26 mouse cellular contexts compared by ENCODE assay signal in the genomic region with DNA sequence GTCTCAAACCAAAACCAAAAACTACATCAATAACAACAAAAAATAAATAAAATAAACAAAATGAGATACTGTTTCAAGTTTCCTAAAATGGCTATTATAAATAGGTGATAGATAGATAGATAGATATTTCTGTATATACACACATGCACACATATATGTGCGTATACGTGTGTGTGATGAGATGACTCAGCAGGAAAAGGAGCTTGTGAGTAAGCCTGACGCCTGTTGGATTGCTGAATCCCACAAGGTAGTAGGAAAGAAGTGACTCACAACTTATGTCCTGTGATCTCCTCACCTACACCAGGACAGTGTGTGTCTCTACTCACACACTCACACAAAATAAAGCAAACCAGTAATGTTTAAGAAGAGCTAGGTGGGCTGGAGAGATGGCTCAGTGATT. TPM values are rescaled to one million over a fixed set of nuclear protein-coding genes. Genes with fewer than 3 reads are reported as not detected.
A peak's percentile ranks its signal among the peaks of the same experiment; 100 is the strongest.
DNase-seq lines count a peak whose midpoint lies in the region; ATAC-seq and TF ChIP-seq lines count a peak whose summit lies in the region.
"Had no signal": no experiment of that assay in that cellular context is flagged by ENCODE, and none has a peak within 500 bp of the region (broad histone marks: within the 10 kb centered on the region; RNA-seq: fewer than 3 reads in every experiment).

No protein-coding gene starts in this region.

- no peaks in the 10 kb centered on the region for H3K79me2 ChIP-seq in CH12.LX (replicated peaks; ENCODE audit: control insufficient read depth, extremely low read depth, insufficient read depth, poor library complexity, severe bottlenecking)

- no peak for TF ChIP-seq EP300 in CH12.LX (IDR thresholded peaks at IDR 0.05; ENCODE audit: low read length)
- no peak for TF ChIP-seq EP300 in liver, postnatal 0 days (IDR thresholded peaks at IDR 0.05; ENCODE audit: low read depth)

- H3K9ac ChIP-seq in liver, embryonic 13.5 days = peak overlapping the region; percentile 58; the same call in 1 of the 2 replicates
- no peak overlapping the region for H3K9ac ChIP-seq in liver, embryonic 11.5 days (ENCODE audit: low read depth, low read length)
- H3K9ac ChIP-seq in CH12.LX (ENCODE audit: insufficient read depth, low read depth) = no peak overlapping the region
- no peak overlapping the region for H3K9ac ChIP-seq in liver, postnatal 0 days (replicated peaks)
- H3K9ac ChIP-seq: embryonic facial prominence, embryonic 13.5 days; heart, embryonic 13.5 days; hindbrain, embryonic 14.5 days had no signal

- TF ChIP-seq CTCF in CH12.LX (conservative IDR thresholded peaks at IDR 0.05 in 1 of 2, IDR thresholded peaks at IDR 0.05 in 1 of 2; ENCODE audit: low read depth in 2 of 2, low read length in 2 of 2) = no peak
- TF ChIP-seq CTCF in liver, postnatal 0 days (IDR thresholded peaks at IDR 0.05; ENCODE audit: low read depth) = no peak

- H3K9me3 ChIP-seq in liver, embryonic 13.5 days (replicated peaks) = peaks cover 10% of the 10 kb centered on the region
- no peaks in the 10 kb centered on the region for H3K9me3 ChIP-seq in liver, embryonic 11.5 days (ENCODE audit: control insufficient read depth, low read length)
- peaks cover 14% of the 10 kb centered on the region for H3K9me3 ChIP-seq in CH12.LX (replicated peaks; ENCODE audit: low read length)
- H3K9me3 ChIP-seq in liver, postnatal 0 days (ENCODE audit: low read length) = peaks cover 6% of the 10 kb centered on the region
- H3K9me3 ChIP-seq: embryonic facial prominence, embryonic 13.5 days had no signal

- in situ Hi-C loops in CH12.LX (cut with MboI; ENCODE audit: low pct_ligation_motif_present, low pct_unique_long_range_greater_than_20kb, low sequenced_read_pairs) = no loop called here

- WGBS in liver, embryonic 13.5 days (ENCODE audit: insufficient replicate concordance) = 59% methylated on average over 3 of the region's 3 CpGs
- whole genome bisulfite sequencing in liver, embryonic 11.5 days = 77% methylated on average over 3 of the region's 3 CpGs
- WGBS in liver, postnatal 0 days (ENCODE audit: insufficient replicate concordance) = 62% methylated on average over 3 of the region's 3 CpGs

- dilution Hi-C loops in CH12.LX (cut with MboI; ENCODE audit: extremely low pct_ligation_motif_present, extremely low pct_unique_long_range_greater_than_20kb, low sequenced_read_pairs) = no loop called here

- TF ChIP-seq POLR2A in CH12.LX (IDR thresholded peaks at IDR 0.05; ENCODE audit: low read depth, low read length) = no peak

- H3K36me3 ChIP-seq in liver, embryonic 13.5 days = 0 out of 2 replicates have a peak, but pooled peaks cover 2% of the 10 kb centered on the region
- no peaks in the 10 kb centered on the region for H3K36me3 ChIP-seq in liver, embryonic 11.5 days (ENCODE audit: control insufficient read depth, insufficient read depth, low read length)
- H3K36me3 ChIP-seq in CH12.LX (replicated peaks in 1 of 2; ENCODE audit: control insufficient read depth in 1 of 2, insufficient read depth in 1 of 2, low read length in 1 of 2) = no peaks in the 10 kb centered on the region
- no peaks in the 10 kb centered on the region for H3K36me3 ChIP-seq in liver, postnatal 0 days (replicated peaks; ENCODE audit: insufficient read depth, low read length)
- H3K36me3 ChIP-seq: embryonic facial prominence, embryonic 10.5 days; embryonic facial prominence, embryonic 13.5 days; heart, embryonic 10.5 days; heart, embryonic 13.5 days had no signal

- peaks cover 65% of the 10 kb centered on the region for H3K4me1 ChIP-seq in liver, embryonic 13.5 days (replicated peaks)
- 0 out of 2 replicates have a peak, but pooled peaks cover 3% of the 10 kb centered on the region for H3K4me1 ChIP-seq in liver, embryonic 11.5 days (replicated peaks; ENCODE audit: control insufficient read depth, insufficient read depth, low read length)
- peaks cover 31 to 47% of the 10 kb centered on the region in 2 experiments for H3K4me1 ChIP-seq in CH12.LX (ENCODE audit: control insufficient read depth in 1 of 2, insufficient read depth in 2 of 2)
- H3K4me1 ChIP-seq in liver, postnatal 0 days (ENCODE audit: insufficient read depth) = peaks cover 22% of the 10 kb centered on the region
- H3K4me1 ChIP-seq: embryonic facial prominence, embryonic 10.5 days; embryonic facial prominence, embryonic 13.5 days; heart, embryonic 10.5 days; heart, embryonic 13.5 days had no signal

- peak overlapping the region; percentile 58 for H3K27ac ChIP-seq in liver, embryonic 13.5 days
- H3K27ac ChIP-seq in liver, embryonic 11.5 days (ENCODE audit: low read depth, low read length) = no peak overlapping the region
- no peak overlapping the region for H3K27ac ChIP-seq in CH12.LX (ENCODE audit: insufficient read depth, low read depth)
- H3K27ac ChIP-seq in liver, postnatal 0 days (ENCODE audit: low read depth) = peak overlapping the region; percentile 83; the same call in 1 of the 2 replicates
- H3K27ac ChIP-seq: embryonic facial prominence, embryonic 10.5 days; embryonic facial prominence, embryonic 13.5 days; heart, adult 2 months; heart, embryonic 10.5 days; heart, embryonic 13.5 days; hindbrain, embryonic 14.5 days; hindbrain, postnatal 0 days had no signal

- H3K4me3 ChIP-seq in liver, embryonic 13.5 days (replicated peaks) = no peak overlapping the region
- H3K4me3 ChIP-seq in liver, embryonic 11.5 days (ENCODE audit: low read depth, low read length) = no peak overlapping the region
- H3K4me3 ChIP-seq in CH12.LX (replicated peaks in 1 of 3; ENCODE audit: low read depth in 2 of 3, low read length in 2 of 3, poor library complexity in 1 of 3) = no peak overlapping the region
- H3K4me3 ChIP-seq in liver, postnatal 0 days (ENCODE audit: low read depth, low read length) = no peak overlapping the region
- H3K4me3 ChIP-seq: embryonic facial prominence, embryonic 10.5 days; embryonic facial prominence, embryonic 13.5 days; heart, adult 2 months; heart, embryonic 10.5 days; heart, embryonic 13.5 days had no signal

- H3K4me2 ChIP-seq in liver, embryonic 13.5 days = no peak overlapping the region
- no peak overlapping the region for H3K4me2 ChIP-seq in liver, embryonic 11.5 days
- no peak overlapping the region for H3K4me2 ChIP-seq in CH12.LX (ENCODE audit: insufficient read depth, low read depth, poor library complexity, severe bottlenecking)
- no peak overlapping the region for H3K4me2 ChIP-seq in liver, postnatal 0 days (ENCODE audit: low read depth, low read length)
- H3K4me2 ChIP-seq: embryonic facial prominence, embryonic 13.5 days; heart, embryonic 13.5 days; hindbrain, embryonic 14.5 days had no signal

- ATAC-seq in liver, embryonic 13.5 days (ENCODE audit: low read depth) = peak; percentile 47
- ATAC-seq in liver, embryonic 11.5 days (replicated peaks; ENCODE audit: low FRiP score) = no peak
- peak; percentile 66; the same call in 1 of the 2 replicates for ATAC-seq in erythroid progenitor cell, adult 5-6 weeks (replicated peaks; ENCODE audit: low FRiP score, poor library complexity, severe bottlenecking)
- no peak for ATAC-seq in liver, postnatal 0 days
- no peak for ATAC-seq in activated CD4-positive, CD25-positive, alpha-beta regulatory T cell, adult 4 months
- ATAC-seq: forebrain, embryonic 14.5 days; hindbrain, postnatal 0 days; inflammation-experienced regulatory T-cells, adult 6 months; intestine, embryonic 16.5 days had no signal

- no peak for TF ChIP-seq RAD21 in CH12.LX (IDR thresholded peaks at IDR 0.05; ENCODE audit: low read depth, low read length)

- no peak for DNase-seq in liver, embryonic 13.5 days
- no peak for DNase-seq in liver, embryonic 11.5 days (ENCODE audit: low spot score)
- no peak for DNase-seq in CH12.LX (ENCODE audit: extremely low read depth)
- no peak for DNase-seq in liver, postnatal 0 days
- DNase-seq in c-Kit-positive CD71-positive TER-119-positive erythroid progenitor cells, embryonic 14.5 days (ENCODE audit: low spot score) = no peak
- no peak for DNase-seq in MN1 (ENCODE audit: low spot score)
- DNase-seq: adrenal gland, postnatal 10 days; adrenal gland, postnatal 36 days; cerebellum, adult 8-10 months; embryo, embryonic 11 days; gastrocnemius, postnatal 36 days; heart, adult 2 months; heart, postnatal 14 days; heart, postnatal 4 days had no signal

- H3K27me3 ChIP-seq in liver, embryonic 13.5 days = peaks cover 30% of the 10 kb centered on the region
- H3K27me3 ChIP-seq in liver, embryonic 11.5 days (replicated peaks; ENCODE audit: control insufficient read depth, insufficient read depth, low read length) = no peaks in the 10 kb centered on the region; the same call in 1 of the 2 replicates
- H3K27me3 ChIP-seq in CH12.LX (replicated peaks) = peaks cover 18% of the 10 kb centered on the region
- 0 out of 2 replicates have a peak, but pooled peaks cover 2% of the 10 kb centered on the region for H3K27me3 ChIP-seq in liver, postnatal 0 days (ENCODE audit: insufficient read depth, low read length)
- H3K27me3 ChIP-seq: embryonic facial prominence, embryonic 13.5 days had no signal

RNA-seq across cellular contexts. Expression of a gene that starts 10.4 kb away (rescaled TPM):
- polyA plus RNA-seq in liver, embryonic 13.5 days (2015; fragmentation: Nextera tagmentation; extraction: Ambion mirVana) = 1.5 and 1.7 TPM in 2 replicates
- 1.8 and 2.6 TPM in 2 replicates for polyA plus RNA-seq in liver, embryonic 11.5 days (2014; fragmentation: Nextera tagmentation; extraction: Ambion mirVana)
- total RNA-seq in CH12.LX (2012; rRNA removed) (9.0 and 16.3 TPM in 2 replicates), CH12.LX (2014; rRNA removed) (1.3 and 1.4 TPM in 2 replicates)
- polyA plus RNA-seq in CH12.LX (2012; ENCODE audit: insufficient read length, low read depth) = 3.3 and 4.8 TPM in 2 replicates
- total RNA-seq in erythroid progenitor cell, adult 5-6 weeks (2015; ENCODE audit: low replicate concordance) = not detected in 2 replicates
- not detected in 2 replicates for total RNA-seq in erythroid progenitor cell, adult 5-6 weeks (2017; ENCODE audit: low replicate concordance)
- polyA plus RNA-seq in liver, postnatal 0 days (2015; fragmentation: Nextera tagmentation; extraction: Ambion mirVana) = 1.8 and 2.4 TPM in 2 replicates
- polyA plus RNA-seq in activated CD4-positive, CD25-positive, alpha-beta regulatory T cell, adult 4 months (2017; shearing (Covaris generic)) = 1 to 10 TPM; 2.4 TPM
- total RNA-seq: gastrocnemius, postnatal 36 days; granulocyte monocyte progenitor cell, adult 5-6 weeks had no signal

RNA-seq across cellular contexts. Expression of a gene that starts 16.8 kb away (rescaled TPM):
- 734 and 914 TPM in 2 replicates for polyA plus RNA-seq in liver, embryonic 13.5 days (2015; fragmentation: Nextera tagmentation; extraction: Ambion mirVana)
- polyA plus RNA-seq in liver, embryonic 11.5 days (2014; fragmentation: Nextera tagmentation; extraction: Ambion mirVana) = 191 and 229 TPM in 2 replicates
- total RNA-seq in CH12.LX (2012; rRNA removed) = 0.08 TPM in 1 of 2 replicates, not detected in the other
- total RNA-seq in CH12.LX (2014; rRNA removed) = 0.04 TPM in 1 of 2 replicates, not detected in the other
- not detected in 2 replicates for polyA plus RNA-seq in CH12.LX (2012; ENCODE audit: insufficient read length, low read depth)
- 5,198 and 5,361 TPM in 2 replicates for total RNA-seq in erythroid progenitor cell, adult 5-6 weeks (2015; ENCODE audit: low replicate concordance)
- total RNA-seq in erythroid progenitor cell, adult 5-6 weeks (2017; ENCODE audit: low replicate concordance) = 5,184 and 5,388 TPM in 2 replicates
- 311 and 329 TPM in 2 replicates for polyA plus RNA-seq in liver, postnatal 0 days (2015; fragmentation: Nextera tagmentation; extraction: Ambion mirVana)
- polyA plus RNA-seq in activated CD4-positive, CD25-positive, alpha-beta regulatory T cell, adult 4 months (2017; shearing (Covaris generic)) = 1 to 10 TPM in 1 of 2 experiments, not detected in 1; 2.9 TPM

RNA-seq across cellular contexts. Expression of a gene that starts 25.0 kb away (rescaled TPM):
- 388 and 390 TPM in 2 replicates for polyA plus RNA-seq in liver, embryonic 13.5 days (2015; fragmentation: Nextera tagmentation; extraction: Ambion mirVana)
- polyA plus RNA-seq in liver, embryonic 11.5 days (2014; fragmentation: Nextera tagmentation; extraction: Ambion mirVana) = 282 and 283 TPM in 2 replicates
- 169 and 199 TPM in 2 replicates for total RNA-seq in CH12.LX (2012; rRNA removed)
- total RNA-seq in CH12.LX (2014; rRNA removed) = 108 and 112 TPM in 2 replicates
- 198 and 226 TPM in 2 replicates for polyA plus RNA-seq in CH12.LX (2012; ENCODE audit: insufficient read length, low read depth)
- 211 and 271 TPM in 2 replicates for total RNA-seq in erythroid progenitor cell, adult 5-6 weeks (2015; ENCODE audit: low replicate concordance)
- total RNA-seq in erythroid progenitor cell, adult 5-6 weeks (2017; ENCODE audit: low replicate concordance) = 78.9 and 80.8 TPM in 2 replicates
- polyA plus RNA-seq in liver, postnatal 0 days (2015; fragmentation: Nextera tagmentation; extraction: Ambion mirVana) = 510 and 522 TPM in 2 replicates
- polyA plus RNA-seq in activated CD4-positive, CD25-positive, alpha-beta regulatory T cell, adult 4 months (2017; shearing (Covaris generic)) = 10 to 100 TPM; 50.9 to 65.4 TPM

RNA-seq across cellular contexts. Expression of a gene that starts 47.3 kb away (rescaled TPM):
- polyA plus RNA-seq in liver, embryonic 13.5 days (2015; fragmentation: Nextera tagmentation; extraction: Ambion mirVana) = 59.5 and 63.3 TPM in 2 replicates
- polyA plus RNA-seq in liver, embryonic 11.5 days (2014; fragmentation: Nextera tagmentation; extraction: Ambion mirVana) = 68.1 and 69.5 TPM in 2 replicates
- total RNA-seq in CH12.LX (2012; rRNA removed) (106 and 165 TPM in 2 replicates), CH12.LX (2014; rRNA removed) (63.7 and 80.6 TPM in 2 replicates)
- polyA plus RNA-seq in CH12.LX (2012; ENCODE audit: insufficient read length, low read depth) = 420 and 453 TPM in 2 replicates
- 90.1 and 125 TPM in 2 replicates for total RNA-seq in erythroid progenitor cell, adult 5-6 weeks (2015; ENCODE audit: low replicate concordance)
- 38.5 and 49.9 TPM in 2 replicates for total RNA-seq in erythroid progenitor cell, adult 5-6 weeks (2017; ENCODE audit: low replicate concordance)
- polyA plus RNA-seq in liver, postnatal 0 days (2015; fragmentation: Nextera tagmentation; extraction: Ambion mirVana) = 156 and 161 TPM in 2 replicates
- 10 to 100 TPM; 23.7 to 30.3 TPM for polyA plus RNA-seq in activated CD4-positive, CD25-positive, alpha-beta regulatory T cell, adult 4 months (2017; shearing (Covaris generic))

Comparison
In these comparisons a context has a peak if more than half of its experiments do, and no peak if none do; other contexts are left out.
1. ATAC-seq: peak in liver, embryonic 13.5 days (single experiment) and erythroid progenitor cell, adult 5-6 weeks (single experiment); none in liver, embryonic 11.5 days (single experiment), liver, postnatal 0 days (single experiment) and activated CD4-positive, CD25-positive, alpha-beta regulatory T cell, adult 4 months (single experiment).
2. H3K27ac ChIP-seq: peak in liver, embryonic 13.5 days (single experiment) and liver, postnatal 0 days (single experiment); none in liver, embryonic 11.5 days (single experiment) and CH12.LX (single experiment).
3. RNA of a gene that starts 16.8 kb away (polyA plus RNA-seq): 734 to 914 TPM in liver, embryonic 13.5 days, 311 to 329 TPM in liver, postnatal 0 days and 191 to 229 TPM in liver, embryonic 11.5 days; 2.9 TPM in activated CD4-positive, CD25-positive, alpha-beta regulatory T cell, adult 4 months and not detected in CH12.LX; every median in the first group is over 10 times any median in the second.